Mouse (Mus musculus) stomach, embryonic 14.5 days (tissue): ENCODE data around the gene Tcte2. TPM values are rescaled to one million over a fixed set of nuclear protein-coding genes. Genes with fewer than 3 reads are reported as not detected.
A peak's percentile ranks its signal among the peaks of the same experiment; 100 is the strongest.

Experiments
- ATAC-seq: fragments of 200-750 bp; cut with Nextera tagmentation; 2 replicates; pipeline ENCODE4 v1.8.0; 2017; ENCODE audit warnings: low read depth, moderate TSS enrichment; ENCODE audit not compliant: insufficient number of reproducible peaks, insufficient read depth, low FRiP score
- H3K27ac ChIP-seq: fragments of 300-500 bp; sonication (generic); 2 replicates; pipeline ENCODE4 v1.5.1; 2014; ENCODE audit warnings: mild to moderate bottlenecking, low read length, moderate library complexity, mixed read lengths
- H3K27me3 ChIP-seq: fragments of 300-500 bp; sonication (generic); 2 replicates; pipeline ENCODE4 v1.6.1; 2014; ENCODE audit warnings: low read length, control low read depth, mixed read lengths; ENCODE audit not compliant: control insufficient read depth, insufficient read depth
- H3K36me3 ChIP-seq: fragments of 300-500 bp; sonication (generic); 2 replicates; pipeline ENCODE4 v1.6.1; 2014; ENCODE audit warnings: mild to moderate bottlenecking, control low read depth, low read length, moderate library complexity, mixed read lengths; ENCODE audit not compliant: control insufficient read depth, insufficient read depth
- H3K4me1 ChIP-seq: fragments of 300-500 bp; sonication (generic); 2 replicates; pipeline ENCODE4 v1.6.1; 2014; ENCODE audit warnings: low read length, control low read depth, mixed read lengths; ENCODE audit not compliant: control insufficient read depth, insufficient read depth
- H3K4me2 ChIP-seq: fragments of 300-500 bp; sonication (generic); replicated peaks from 2 replicates; pipeline ENCODE4 v1.6.1; 2014; ENCODE audit warnings: low read depth, low read length, control low read depth
- H3K4me3 ChIP-seq: fragments of 300-500 bp; sonication (generic); 2 replicates; pipeline ENCODE4 v1.5.1; 2014; ENCODE audit warnings: low read depth, low read length, control low read depth
- H3K9ac ChIP-seq: fragments of 300-500 bp; sonication (generic); replicated peaks from 2 replicates; pipeline ENCODE4 v1.6.1; 2014; ENCODE audit warnings: low read depth, mild to moderate bottlenecking, control low read depth, low read length, moderate library complexity, mixed read lengths
- H3K9me3 ChIP-seq: fragments of 300-500 bp; sonication (generic); 2 replicates; pipeline ENCODE4 v1.6.1; 2016; ENCODE audit warnings: low read depth, low read length, control low read depth; ENCODE audit not compliant: control insufficient read depth
- WGBS: fragments of 180-500 bp; shearing (Covaris S2); extraction: QIAGEN DNeasy Blood & Tissue Kit; methylation state at CpG from one replicate; pipeline ENCODE4 v1.1.7; 2014; 5-methylcytosine and 5-hydroxymethylcytosine counted together
- polyA plus RNA-seq: library from polyadenylated mRNA; unstranded; fragments of >200 nt; fragmentation: Nextera tagmentation; extraction: Ambion mirVana; gene quantifications from 2 replicates; pipeline ENCODE4 v1.2.1, GENCODE M21; 2014

The Tcte2 gene
- polyA plus RNA-seq, 1 experiment from 2014 or later = 6.9 TPM

- Histone ChIP-seq H3K4me3 (no peak overlapping the region), H3K27me3 (no peaks in the 10 kb centered on the region), H3K4me1 (peaks cover 14% of the 10 kb centered on the region; the same call in 1 of the 2 replicates), H3K36me3 (no peaks in the 10 kb centered on the region), H3K9ac (no peak overlapping the region), H3K9me3 (no peaks in the 10 kb centered on the region), H3K4me2 (no peak overlapping the region), H3K27ac (no peak overlapping the region)
- WGBS = 72% methylated on average over 5 of the region's 5 CpGs
- ATAC-seq = no peak
These were observed 65.7 kb downstream of the Tcte2 start for GRCm38 (mm10) chr17:13695881-13696280.

- no peaks in the 10 kb centered on the region for H3K9me3 ChIP-seq
- WGBS = 93% methylated on average over 2 of the region's 2 CpGs
- H3K4me2 ChIP-seq = no peak overlapping the region
- peaks cover 7% of the 10 kb centered on the region; the same call in 1 of the 2 replicates for H3K4me1 ChIP-seq
- H3K9ac ChIP-seq = no peak overlapping the region
- H3K4me3 ChIP-seq = no peak overlapping the region
- ATAC-seq = no peak
- H3K27ac ChIP-seq = no peak overlapping the region
- H3K27me3 ChIP-seq = no peaks in the 10 kb centered on the region
- no peaks in the 10 kb centered on the region for H3K36me3 ChIP-seq
These were observed 66.4 kb downstream of the Tcte2 start for GRCm38 (mm10) chr17:13695211-13695610.

GRCm38 (mm10) chr17:13694181-13694580 is 67.4 kb downstream of the Tcte2 start:
- no peaks in the 10 kb centered on the region for H3K4me1 ChIP-seq
- 83% methylated on average over 1 of the region's 1 CpGs for WGBS
- no peak overlapping the region for H3K4me2 ChIP-seq
- H3K27ac ChIP-seq = no peak overlapping the region
- H3K4me3 ChIP-seq = no peak overlapping the region
- no peak for ATAC-seq
- no peaks in the 10 kb centered on the region for H3K9me3 ChIP-seq
- no peaks in the 10 kb centered on the region for H3K36me3 ChIP-seq
- no peak overlapping the region for H3K9ac ChIP-seq
- no peaks in the 10 kb centered on the region for H3K27me3 ChIP-seq

- no peak for ATAC-seq
- no peak overlapping the region for H3K4me2 ChIP-seq
- H3K4me3 ChIP-seq = no peak overlapping the region
- WGBS = 74% methylated on average over 1 of the region's 1 CpGs
- no peaks in the 10 kb centered on the region for H3K36me3 ChIP-seq
- no peaks in the 10 kb centered on the region for H3K27me3 ChIP-seq
- no peak overlapping the region for H3K27ac ChIP-seq
- H3K9me3 ChIP-seq = no peaks in the 10 kb centered on the region
- H3K4me1 ChIP-seq = peaks cover 13% of the 10 kb centered on the region
- no peak overlapping the region for H3K9ac ChIP-seq
These were observed 74.0 kb downstream of the Tcte2 start for GRCm38 (mm10) chr17:13687656-13688055.

- peaks cover 15% of the 10 kb centered on the region for H3K4me1 ChIP-seq
- H3K27ac ChIP-seq = no peak overlapping the region
- 32% methylated on average over 4 of the region's 4 CpGs for WGBS
- H3K4me2 ChIP-seq = no peak overlapping the region
- no peaks in the 10 kb centered on the region for H3K9me3 ChIP-seq
- no peaks in the 10 kb centered on the region for H3K36me3 ChIP-seq
- H3K4me3 ChIP-seq = no peak overlapping the region
- no peak for ATAC-seq
- H3K27me3 ChIP-seq = no peaks in the 10 kb centered on the region
- no peak overlapping the region for H3K9ac ChIP-seq
These were observed 74.5 kb downstream of the Tcte2 start for GRCm38 (mm10) chr17:13687086-13687485.

GRCm38 (mm10) chr17:13685621-13686020 is 76.0 kb downstream of the Tcte2 start:
- Histone ChIP-seq H3K4me2 (no peak overlapping the region), H3K9me3 (no peaks in the 10 kb centered on the region), H3K27me3 (no peaks in the 10 kb centered on the region), H3K9ac (no peak overlapping the region), H3K4me3 (no peak overlapping the region), H3K4me1 (peaks cover 15% of the 10 kb centered on the region), H3K27ac (no peak overlapping the region), H3K36me3 (no peaks in the 10 kb centered on the region)
- ATAC-seq = no peak
- WGBS = 85% methylated on average over 3 of the region's 3 CpGs

GRCm38 (mm10) chr17:13684256-13684655 is 77.4 kb downstream of the Tcte2 start:
- no peak for ATAC-seq
- Histone ChIP-seq H3K9ac (no peak overlapping the region), H3K9me3 (no peaks in the 10 kb centered on the region), H3K27me3 (no peaks in the 10 kb centered on the region), H3K36me3 (no peaks in the 10 kb centered on the region), H3K27ac (peak overlapping the region; percentile 94; the same call in 1 of the 2 replicates), H3K4me3 (no peak overlapping the region), H3K4me1 (peaks cover 15% of the 10 kb centered on the region), H3K4me2 (0 out of 2 replicates have a peak overlapping the region, but pooled peaks have one; percentile 46)
- WGBS = 59% methylated on average over 7 of the region's 7 CpGs

- Histone ChIP-seq H3K4me2 (peak overlapping the region; percentile 46), H3K9ac (0 out of 2 replicates have a peak overlapping the region, but pooled peaks have one; percentile 48), H3K36me3 (no peaks in the 10 kb centered on the region), H3K9me3 (no peaks in the 10 kb centered on the region), H3K4me1 (peaks cover 15% of the 10 kb centered on the region), H3K4me3 (peak overlapping the region; percentile 29), H3K27ac (peak overlapping the region; percentile 94), H3K27me3 (no peaks in the 10 kb centered on the region)
- ATAC-seq = peak; percentile 90
- 12% methylated on average over 15 of the region's 15 CpGs for WGBS
These were observed 78.0 kb downstream of the Tcte2 start for GRCm38 (mm10) chr17:13683411-13684174.
